Mouse (Mus musculus): ENCODE results near the gene Cyp4x1.

DNA sequence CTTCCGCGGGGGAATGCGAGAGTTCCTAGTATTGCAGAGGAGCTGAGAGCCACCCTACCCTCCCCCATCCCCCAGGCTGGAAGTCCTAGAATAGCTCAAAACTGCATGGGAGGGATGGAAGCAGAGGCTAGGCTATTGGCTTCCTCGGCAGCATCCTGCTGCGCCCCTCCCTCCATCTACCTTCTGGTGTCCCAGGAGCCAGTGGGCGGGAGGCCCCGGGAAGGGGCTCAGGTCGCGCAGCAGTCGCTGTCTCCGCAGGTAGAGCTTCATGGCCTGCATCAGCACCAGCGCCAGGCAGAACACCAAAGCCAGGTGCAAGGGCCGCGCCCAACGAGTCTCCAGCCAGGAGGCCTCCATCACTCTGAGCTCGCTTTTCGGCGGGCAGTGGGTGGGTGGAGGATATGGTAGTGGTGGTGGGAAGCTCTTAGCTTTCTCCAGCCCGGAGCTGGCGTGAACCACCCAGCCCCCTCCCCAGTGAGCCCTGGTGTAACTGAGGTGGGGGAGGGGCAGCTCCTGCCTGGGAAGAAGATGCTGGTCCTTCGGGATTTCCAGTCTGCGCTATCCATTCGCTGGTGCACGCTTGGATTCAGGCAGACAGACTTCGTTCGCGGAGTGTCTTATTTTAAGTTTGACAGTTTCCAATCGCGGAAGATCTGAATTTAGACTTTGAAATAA is at the start of gene Cyp4x1:
- TF ChIP-seq CTCF (IDR thresholded peaks at IDR 0.05; ENCODE audit: extremely low read depth, insufficient read depth, low read length) (no peak), POLR2A (IDR thresholded peaks at IDR 0.05; ENCODE audit: extremely low read depth, insufficient read depth, low read length) (peak; percentile 44)
